Mouse (Mus musculus) midbrain, embryonic 16.5 days (tissue): Measurements from ENCODE around the gene Olfr1221. TPM values are rescaled to one million over a fixed set of nuclear protein-coding genes. Genes with fewer than 3 reads are reported as not detected.
"Not testable (repeated sequence)": the region's sequence is repeated elsewhere in the genome, so short reads cannot be mapped to it uniquely, and the experiment has no call there.

ENCODE experiments used
- ATAC-seq: fragments of 200-750 bp; cut with Nextera tagmentation; 2 replicates; pipeline ENCODE4 v1.8.0; 2017; ENCODE audit warnings: moderate TSS enrichment
- H3K27ac ChIP-seq: fragments of 300-500 bp; sonication (generic); 2 replicates; pipeline ENCODE4 v1.5.1; 2014; ENCODE audit warnings: mild to moderate bottlenecking, low read length, mixed read lengths
- H3K27me3 ChIP-seq: fragments of 300-500 bp; sonication (generic); 2 replicates; pipeline ENCODE4 v1.6.1; 2014; ENCODE audit warnings: low read depth, low read length, mixed read lengths; ENCODE audit not compliant: control insufficient read depth, insufficient read depth
- H3K36me3 ChIP-seq: fragments of 300-500 bp; sonication (generic); 2 replicates; pipeline ENCODE4 v1.6.1; 2014; ENCODE audit warnings: mild to moderate bottlenecking, low read length, moderate library complexity, mixed read lengths; ENCODE audit not compliant: control insufficient read depth, insufficient read depth
- H3K4me1 ChIP-seq: fragments of 300-500 bp; sonication (generic); 2 replicates; pipeline ENCODE4 v1.6.1; 2014; ENCODE audit warnings: mild to moderate bottlenecking, low read length, mixed read lengths; ENCODE audit not compliant: control insufficient read depth, insufficient read depth
- H3K4me2 ChIP-seq: fragments of 300-500 bp; sonication (generic); 2 replicates; pipeline ENCODE4 v1.6.1; 2014; ENCODE audit warnings: mild to moderate bottlenecking, low read length, mixed read lengths
- H3K4me3 ChIP-seq: fragments of 300-500 bp; sonication (generic); 2 replicates; pipeline ENCODE4 v1.5.1; 2014; ENCODE audit warnings: low read depth, mild to moderate bottlenecking, low read length, moderate library complexity, mixed read lengths
- H3K9ac ChIP-seq: fragments of 300-500 bp; sonication (generic); 2 replicates; pipeline ENCODE4 v1.6.1; 2014; ENCODE audit warnings: low read depth, low read length, mixed read lengths
- H3K9me3 ChIP-seq: fragments of 300-500 bp; sonication (generic); replicated peaks from 2 replicates; pipeline ENCODE4 v1.6.1; 2014; ENCODE audit warnings: mild to moderate bottlenecking, low read length, mixed read lengths; ENCODE audit not compliant: control insufficient read depth, poor library complexity, severe bottlenecking
- WGBS: fragments of 180-500 bp; shearing (Covaris S2); extraction: QIAGEN DNeasy Blood & Tissue Kit; methylation state at CpG from one replicate; pipeline ENCODE4 v1.1.7; 2014; 5-methylcytosine and 5-hydroxymethylcytosine counted together
- polyA plus RNA-seq: library from polyadenylated mRNA; unstranded; fragments of >200 nt; fragmentation: Nextera tagmentation; extraction: Ambion mirVana; gene quantifications from 2 replicates; pipeline ENCODE4 v1.2.1, GENCODE M21; 2015

Olfr1221 gene
- polyA plus RNA-seq = not detected in 2 replicates

DNA sequence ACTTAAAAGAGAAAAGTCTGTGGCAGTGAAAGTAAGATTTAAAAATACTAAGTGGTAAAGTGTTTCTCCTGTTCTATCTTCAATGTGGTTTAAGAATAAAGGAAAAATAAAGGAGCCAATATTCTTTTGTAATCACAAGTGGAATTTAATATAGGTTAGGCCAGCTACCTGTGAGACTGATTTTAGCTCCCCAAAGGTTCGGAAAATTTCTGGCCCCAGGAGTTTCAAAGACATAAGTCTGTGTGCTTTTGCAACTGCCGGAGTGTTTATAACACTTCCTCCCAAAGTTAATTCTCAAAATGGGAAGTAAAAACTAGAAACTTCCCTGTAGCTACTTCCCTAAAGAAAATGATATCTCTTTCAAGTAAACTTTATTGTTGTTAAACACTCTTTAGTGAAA, at the start of gene Olfr1221:
Gene Olfr1221 (minus strand): TSS at position 101 of the 400 bp plus-strand sequence.
- Histone ChIP-seq H3K9me3 (no peaks in the 10 kb centered on the region; the same call in 1 of the 2 replicates), H3K27me3 (no peaks in the 10 kb centered on the region), H3K4me1 (no peaks in the 10 kb centered on the region), H3K36me3 (no peaks in the 10 kb centered on the region), H3K4me2 (no peak within 1 kb of the TSS), H3K9ac (no peak within 1 kb of the TSS), H3K27ac (no peak within 1 kb of the TSS), H3K4me3 (no peak within 1 kb of the TSS)
- 90% methylated on average over 2 of the region's 2 CpGs for WGBS
- no peak for ATAC-seq

DNA sequence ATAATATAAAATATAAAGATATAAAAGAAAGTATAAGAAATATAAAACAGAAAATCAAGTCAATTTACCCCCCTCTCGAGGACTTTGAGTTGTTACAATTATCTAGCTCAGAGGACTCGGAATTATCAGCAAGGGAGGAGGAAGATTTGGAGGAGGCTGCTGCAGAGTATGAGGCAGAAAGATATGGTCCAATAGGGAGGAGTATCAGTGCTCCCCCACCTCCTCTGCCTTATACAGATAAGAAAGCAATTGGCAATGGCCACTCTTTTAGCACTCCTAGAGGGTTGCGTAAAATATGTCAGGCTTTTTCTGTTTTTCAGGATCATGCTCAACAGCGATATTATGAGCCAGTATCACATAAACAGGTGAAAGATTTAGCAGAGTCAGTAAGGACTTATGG, 47.6 kb upstream of the Olfr1221 start:
- H3K4me3 ChIP-seq, H3K9ac ChIP-seq, H3K4me2 ChIP-seq, H3K9me3 ChIP-seq, H3K4me1 ChIP-seq, H3K36me3 ChIP-seq, H3K27ac ChIP-seq, ATAC-seq, H3K27me3 ChIP-seq: not testable (repeated sequence)
- 93% methylated on average over 4 of the region's 4 CpGs for WGBS

DNA sequence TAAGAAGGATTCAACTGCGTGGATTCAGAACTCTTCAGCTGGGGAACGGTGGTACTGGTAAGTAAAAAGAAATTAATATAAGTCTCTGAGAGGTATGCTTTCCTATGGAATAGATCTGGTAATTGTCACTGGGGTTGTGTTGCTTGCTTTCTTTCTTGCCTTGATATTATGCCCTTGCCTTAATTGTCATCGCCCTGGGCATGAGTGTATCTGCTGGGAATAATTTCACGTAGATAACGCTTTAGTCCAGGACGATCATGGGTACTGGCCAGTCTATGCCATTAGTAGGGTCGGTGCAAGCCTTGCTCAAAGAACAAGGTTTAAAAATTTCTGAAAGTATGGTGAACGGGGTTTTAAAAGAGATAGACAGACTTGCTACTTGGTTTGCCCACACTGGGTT, 46.9 kb upstream of the Olfr1221 start, which contains the start of gene Olfr1224-ps1:
Gene Olfr1224-ps1 (minus strand): TSS at position 101 of the 400 bp plus-strand sequence.
- not testable (repeated sequence) for H3K4me3 ChIP-seq, H3K9me3 ChIP-seq, H3K9ac ChIP-seq, H3K27ac ChIP-seq, H3K27me3 ChIP-seq, H3K4me2 ChIP-seq, H3K36me3 ChIP-seq, H3K4me1 ChIP-seq, ATAC-seq
- WGBS = 97% methylated on average over 8 of the region's 8 CpGs

DNA sequence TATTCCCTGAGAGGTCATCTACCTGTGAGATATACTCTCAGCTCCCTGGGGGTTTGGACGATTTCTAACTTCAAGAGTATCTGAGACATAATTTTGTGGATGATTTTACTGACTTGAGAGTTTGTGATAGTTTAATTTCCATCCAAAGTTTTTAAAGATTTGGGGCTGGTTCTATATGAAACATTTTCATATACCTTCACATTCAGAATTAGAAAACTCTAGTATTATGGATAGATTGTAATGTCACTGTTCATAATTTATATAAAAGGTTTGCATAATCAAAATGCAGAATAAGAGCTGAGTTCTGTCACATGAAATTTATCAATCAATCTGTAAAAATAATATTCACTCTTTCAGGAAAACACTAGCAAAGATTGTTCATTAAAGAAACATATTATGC, 34.4 kb upstream of the Olfr1221 start, which contains the start of gene Olfr1223:
Gene Olfr1223 (minus strand): TSS at position 101 of the 400 bp plus-strand sequence.
- ATAC-seq = no peak
- Histone ChIP-seq H3K9me3 (no peaks in the 10 kb centered on the region), H3K4me3 (no peak within 1 kb of the TSS), H3K27ac (no peak within 1 kb of the TSS), H3K4me2 (no peak within 1 kb of the TSS), H3K36me3 (no peaks in the 10 kb centered on the region), H3K4me1 (no peaks in the 10 kb centered on the region), H3K9ac (no peak within 1 kb of the TSS), H3K27me3 (no peaks in the 10 kb centered on the region)
- WGBS = 73% methylated on average over 1 of the region's 1 CpGs

DNA sequence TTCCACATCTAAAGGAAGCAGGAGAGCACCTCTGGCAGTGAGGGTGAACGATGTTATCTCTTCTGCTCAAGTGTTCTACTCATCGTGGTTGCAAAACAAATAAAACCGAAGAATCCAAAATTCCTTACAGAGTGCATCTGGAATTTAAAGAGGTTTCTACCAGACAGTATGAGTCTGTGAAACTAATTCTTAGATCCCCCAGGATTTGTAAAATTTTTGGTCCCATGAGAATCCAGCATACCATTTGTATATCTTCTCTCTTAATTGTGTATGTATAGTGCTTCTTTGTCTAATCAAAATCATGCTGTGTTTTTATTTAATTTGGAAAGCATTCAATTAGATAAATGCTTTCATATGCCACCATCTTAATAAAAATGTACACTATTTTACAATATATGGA, 15.9 kb upstream of the Olfr1221 start, which contains the start of gene Olfr1222:
Gene Olfr1222 (minus strand): TSS at position 101 of the 400 bp plus-strand sequence.
- WGBS = 82% methylated on average over 3 of the region's 3 CpGs

DNA sequence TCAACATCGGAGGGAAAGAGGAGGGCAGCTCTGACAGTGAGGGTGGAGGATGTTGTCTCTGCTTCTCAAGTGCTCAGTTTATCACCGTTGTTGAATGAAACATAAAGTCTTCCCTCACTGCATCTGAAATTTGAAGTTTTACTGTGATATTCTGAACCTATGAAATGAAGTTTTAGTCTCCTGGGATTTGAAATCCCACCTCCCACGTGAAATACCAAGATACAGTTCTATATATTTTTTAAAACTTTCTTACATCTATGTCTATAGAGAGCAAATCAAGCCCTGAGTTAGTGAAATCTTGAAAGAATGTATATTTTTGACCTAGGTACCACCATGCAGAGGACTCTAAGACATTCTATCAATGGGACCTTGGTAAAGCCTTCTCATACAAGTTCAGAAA, 10.3 kb downstream of the Olfr1221 start, which contains the start of gene Olfr1220:
Gene Olfr1220 (minus strand): TSS at position 101 of the 400 bp plus-strand sequence.
- WGBS = 80% methylated on average over 3 of the region's 3 CpGs
- no peak within 1 kb of the TSS for H3K4me3 ChIP-seq
- no peaks in the 10 kb centered on the region for H3K4me1 ChIP-seq
- no peaks in the 10 kb centered on the region for H3K9me3 ChIP-seq
- H3K9ac ChIP-seq = no peak within 1 kb of the TSS
- H3K27ac ChIP-seq = no peak within 1 kb of the TSS
- no peak within 1 kb of the TSS for H3K4me2 ChIP-seq
- H3K27me3 ChIP-seq = no peaks in the 10 kb centered on the region
- ATAC-seq = no peak
- H3K36me3 ChIP-seq = no peaks in the 10 kb centered on the region

More for the DNA sequence above, 15.9 kb upstream of the Olfr1221 start, which contains the start of gene Olfr1222:
- H3K36me3 ChIP-seq = no peaks in the 10 kb centered on the region
- ATAC-seq = no peak
- no peak within 1 kb of the TSS for H3K9ac ChIP-seq
- no peak within 1 kb of the TSS for H3K4me3 ChIP-seq
- H3K27me3 ChIP-seq = no peaks in the 10 kb centered on the region
- no peak within 1 kb of the TSS for H3K27ac ChIP-seq
- H3K4me1 ChIP-seq = no peaks in the 10 kb centered on the region
- no peak within 1 kb of the TSS for H3K4me2 ChIP-seq
- H3K9me3 ChIP-seq = no peaks in the 10 kb centered on the region

DNA sequence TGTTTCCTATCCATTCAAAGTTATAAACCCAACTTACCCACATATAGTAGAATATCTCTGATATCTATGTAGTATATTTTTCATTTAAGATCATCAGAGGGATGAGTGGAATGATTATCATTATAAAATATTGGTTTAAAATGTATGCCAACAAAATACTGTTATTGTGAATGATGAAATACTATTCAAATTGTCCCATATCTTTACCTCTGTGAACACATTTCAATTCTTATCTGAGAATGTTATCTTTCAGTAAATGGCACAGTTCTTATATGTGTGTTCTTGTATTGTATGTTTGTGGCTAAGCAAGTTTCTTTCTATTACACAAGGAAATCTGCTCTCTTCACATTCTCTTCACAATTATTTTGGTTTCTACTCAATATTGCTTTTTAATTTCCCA, 11.4 kb downstream of the Olfr1221 start:
- Histone ChIP-seq H3K9me3 (no peaks in the 10 kb centered on the region), H3K27ac (no peak overlapping the region), H3K36me3 (no peaks in the 10 kb centered on the region), H3K9ac (no peak overlapping the region), H3K4me3 (no peak overlapping the region), H3K4me1 (no peaks in the 10 kb centered on the region), H3K4me2 (no peak overlapping the region), H3K27me3 (no peaks in the 10 kb centered on the region)
- no peak for ATAC-seq

DNA sequence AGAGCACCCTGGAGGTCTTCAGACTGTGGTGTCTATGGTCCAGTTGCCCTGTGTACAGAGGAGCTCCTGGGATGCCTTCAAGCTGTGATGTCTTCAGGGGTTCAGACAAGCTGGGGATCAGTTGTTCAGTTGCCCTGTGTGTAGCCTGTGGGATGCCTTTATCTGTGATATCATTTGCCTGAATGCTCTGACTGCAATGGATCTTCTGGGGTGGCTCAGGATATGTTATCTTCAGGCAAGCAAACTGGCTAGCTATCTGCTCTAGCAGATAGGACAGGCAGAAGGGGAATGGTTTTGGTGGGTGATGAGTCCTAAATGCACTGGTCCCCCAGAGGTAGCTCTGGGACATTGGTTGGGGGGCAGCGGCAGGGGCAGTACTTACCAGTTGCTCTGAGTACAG, 23.2 kb downstream of the Olfr1221 start:
- H3K36me3 ChIP-seq = no peaks in the 10 kb centered on the region
- H3K27me3 ChIP-seq = no peaks in the 10 kb centered on the region
- H3K27ac ChIP-seq = no peak overlapping the region
- no peaks in the 10 kb centered on the region for H3K4me1 ChIP-seq
- H3K4me2 ChIP-seq = no peak overlapping the region
- ATAC-seq = no peak
- WGBS = 92% methylated on average over 1 of the region's 1 CpGs
- H3K9ac ChIP-seq = no peak overlapping the region
- no peaks in the 10 kb centered on the region for H3K9me3 ChIP-seq
- no peak overlapping the region for H3K4me3 ChIP-seq

DNA sequence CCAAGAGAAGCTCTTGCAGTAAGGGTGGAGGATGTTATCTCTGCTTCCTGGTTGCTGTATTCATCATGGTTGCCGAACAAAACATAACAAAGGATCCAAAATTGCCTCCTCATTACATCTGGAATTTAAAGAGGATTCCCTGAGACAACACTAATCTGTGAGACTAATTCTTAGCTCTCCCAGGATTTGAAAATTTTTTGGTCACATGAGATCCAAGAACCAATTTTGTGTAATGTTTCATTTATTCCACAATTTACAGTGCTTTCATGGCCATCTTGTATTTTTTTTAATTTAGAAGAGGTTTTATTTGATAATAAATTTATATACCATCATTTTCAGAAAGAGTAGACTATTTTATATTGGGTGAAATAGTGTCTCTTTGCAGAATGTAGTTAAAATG, 33.7 kb downstream of the Olfr1221 start, which contains the start of gene Olfr1219:
Gene Olfr1219 (minus strand): TSS at position 101 of the 400 bp plus-strand sequence.
- no peak within 1 kb of the TSS for H3K27ac ChIP-seq
- H3K9ac ChIP-seq = no peak within 1 kb of the TSS
- no peaks in the 10 kb centered on the region for H3K4me1 ChIP-seq
- H3K4me2 ChIP-seq = no peak within 1 kb of the TSS
- H3K9me3 ChIP-seq = no peaks in the 10 kb centered on the region
- no peak for ATAC-seq
- WGBS = 63% methylated on average over 1 of the region's 1 CpGs
- H3K4me3 ChIP-seq = no peak within 1 kb of the TSS
- no peaks in the 10 kb centered on the region for H3K27me3 ChIP-seq
- H3K36me3 ChIP-seq = no peaks in the 10 kb centered on the region
